Mouse (Mus musculus): Measurements from ENCODE around the gene Naa40.

Naa40 gene

DNA sequence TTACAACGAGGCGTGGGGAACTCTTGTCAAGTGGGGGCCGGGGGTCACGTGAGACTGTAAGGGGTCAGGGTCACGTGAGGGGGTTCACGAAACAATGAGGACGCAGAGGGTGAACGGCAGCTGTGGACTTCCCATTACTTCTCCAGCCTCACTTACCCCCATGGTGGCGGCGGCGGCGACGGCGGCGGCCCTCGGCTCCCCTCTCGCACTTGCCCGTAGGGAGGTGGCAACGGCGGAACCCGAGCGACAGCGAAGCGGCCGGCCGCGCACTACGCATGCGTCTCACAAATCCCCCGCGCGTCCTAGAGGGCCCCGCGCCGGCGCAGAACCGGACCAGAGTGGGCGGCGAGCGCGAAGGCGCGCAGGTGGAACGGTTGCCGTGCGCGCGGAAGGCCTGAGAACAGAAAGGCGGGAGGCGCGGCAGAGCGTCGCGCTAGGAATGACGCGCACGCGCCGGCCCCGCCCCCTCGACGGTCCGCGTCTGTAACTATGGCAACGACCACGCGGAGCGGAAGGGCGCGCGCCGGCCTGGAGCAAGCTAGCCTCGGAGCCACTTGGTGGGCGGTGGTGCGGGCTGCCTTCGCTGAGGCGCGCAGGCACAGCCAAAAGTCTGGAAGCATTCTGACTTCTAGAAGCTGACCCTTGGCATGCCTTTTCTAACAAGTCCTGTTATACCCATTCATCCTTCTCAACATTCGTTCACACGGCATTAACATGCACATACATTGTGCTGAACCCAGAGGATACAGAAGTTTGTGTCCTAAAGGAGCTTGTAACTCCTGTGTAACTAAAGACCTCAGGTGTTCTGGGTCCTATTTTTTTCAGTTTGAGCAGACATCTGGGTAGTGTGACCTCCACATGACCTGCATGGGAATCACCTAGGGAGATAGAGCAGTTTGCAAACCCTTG lies at the start of gene Naa40:
Gene Naa40 (minus strand): TSS at position 402 of the 909 bp plus-strand sequence.
- peak; percentile 33; the same call in 1 of the 2 replicates for TF ChIP-seq GATA4 (IDR thresholded peaks at IDR 0.05; ENCODE audit: insufficient replicate concordance, low read length)

DNA sequence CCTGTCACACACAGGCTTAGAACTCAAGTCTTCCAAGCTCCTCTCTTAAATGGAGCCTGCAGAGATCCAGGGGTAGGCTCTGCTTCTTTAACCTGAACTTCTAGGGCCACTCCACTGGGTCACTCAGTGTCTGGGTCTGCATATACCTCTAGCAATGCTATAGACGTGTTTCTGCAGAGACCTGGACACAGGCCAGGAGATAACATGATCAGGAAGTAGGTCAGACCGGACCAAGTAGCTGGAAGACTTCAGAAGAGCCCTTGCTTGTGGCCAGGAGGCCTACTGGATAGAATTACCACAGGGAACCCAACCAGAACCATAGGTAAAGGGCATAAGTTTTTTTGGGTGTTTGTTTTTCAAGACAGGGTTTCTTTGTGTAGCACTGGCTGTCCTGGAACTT lies 48.8 kb upstream of the Naa40 start:
- TF ChIP-seq GATA4 (IDR thresholded peaks at IDR 0.05; ENCODE audit: insufficient replicate concordance, low read length) = no peak

DNA sequence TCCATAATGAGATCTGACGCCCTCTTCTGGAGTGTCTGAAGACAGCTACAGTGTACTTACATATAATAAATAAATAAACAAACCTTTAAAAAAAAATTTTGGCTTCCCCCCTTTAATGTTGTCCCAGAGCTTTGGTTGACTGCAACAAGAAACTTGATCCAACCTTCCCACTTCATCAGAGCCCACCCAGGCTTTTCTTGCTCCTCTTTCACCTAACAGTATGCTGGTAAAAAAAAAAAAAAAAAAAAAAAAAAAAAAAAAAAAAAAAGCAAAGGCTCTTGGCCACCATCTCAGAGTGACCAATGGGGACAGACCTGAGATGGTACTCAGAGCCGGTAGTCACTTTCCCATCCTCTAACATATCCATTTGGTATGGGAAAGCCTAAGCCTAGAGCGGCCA lies 47.3 kb upstream of the Naa40 start:
- TF ChIP-seq GATA4 (IDR thresholded peaks at IDR 0.05; ENCODE audit: insufficient replicate concordance, low read length) = no peak

DNA sequence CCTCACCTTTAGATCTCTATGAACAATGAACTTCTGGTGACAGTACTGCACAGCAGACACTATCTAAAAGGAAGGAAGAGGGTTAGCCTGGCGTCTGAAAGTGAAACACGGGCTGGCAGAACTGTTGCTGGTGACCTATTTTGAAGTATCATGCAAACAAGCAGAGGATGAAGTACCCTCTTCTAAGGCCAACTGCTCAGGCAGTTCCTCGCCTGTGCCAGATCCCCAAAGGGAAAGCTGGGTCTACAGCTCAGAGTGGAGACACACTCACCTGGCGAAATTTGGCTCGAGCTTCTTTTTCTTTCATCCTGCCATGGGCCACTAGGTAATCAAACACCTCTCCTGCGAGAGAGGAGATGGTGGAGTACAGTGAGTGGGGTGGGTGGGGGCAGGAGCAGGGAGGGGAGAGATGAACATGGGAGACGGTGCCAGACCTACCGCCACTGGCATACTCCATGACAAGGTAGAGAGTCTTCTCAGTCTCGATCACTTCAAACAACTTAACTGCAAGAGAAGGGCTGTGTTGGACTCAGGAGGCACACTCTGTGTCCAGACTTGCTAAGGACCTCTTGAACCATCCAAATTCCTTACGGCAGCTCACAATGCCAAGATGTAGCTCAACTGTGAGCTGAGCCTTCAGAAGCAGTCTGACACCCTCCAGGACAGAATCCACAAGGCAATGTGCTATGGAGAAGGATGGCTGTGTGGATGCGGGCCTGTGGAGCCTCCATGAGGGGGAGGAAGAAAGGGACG lies 45.8 kb upstream of the Naa40 start:
- no peak for TF ChIP-seq GATA4 (IDR thresholded peaks at IDR 0.05; ENCODE audit: insufficient replicate concordance, low read length)

DNA sequence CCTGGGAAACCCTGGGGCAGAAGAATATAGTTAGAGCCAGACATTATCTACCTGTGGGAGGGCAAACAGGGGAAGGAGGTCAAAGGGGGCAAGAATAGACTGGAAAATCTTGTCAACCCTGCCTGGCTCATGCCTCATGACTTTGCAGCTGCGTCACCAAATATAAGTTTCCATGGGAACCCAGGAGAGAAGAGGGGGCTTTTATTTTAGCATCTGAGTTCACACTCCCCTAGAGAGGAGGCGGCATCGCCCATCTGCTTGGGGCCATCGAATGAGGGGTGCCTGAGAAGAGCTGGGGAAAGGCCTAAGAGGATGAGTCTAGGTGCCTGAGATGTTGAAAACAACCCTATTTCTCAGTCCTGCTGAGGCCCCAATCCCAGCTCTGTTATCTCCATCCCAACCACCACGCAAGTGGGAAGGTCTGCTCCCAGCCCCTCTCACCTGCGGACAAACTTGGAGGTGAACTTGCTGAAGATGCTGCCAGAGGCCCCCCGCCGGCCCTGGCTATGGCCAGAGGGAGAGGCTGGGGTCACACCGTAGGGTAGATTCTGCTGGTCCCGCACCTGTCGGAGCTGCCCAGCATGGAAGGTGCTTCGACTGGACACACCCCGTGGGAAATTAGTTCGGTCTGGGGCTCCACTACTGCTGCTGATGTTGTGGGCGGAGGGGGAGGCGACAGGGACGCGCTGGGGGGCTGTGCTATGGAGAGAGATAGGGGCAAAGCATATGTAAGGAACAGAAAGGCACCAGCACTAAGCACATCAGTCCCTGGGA lies 39.8 kb upstream of the Naa40 start:
- no peak for TF ChIP-seq GATA4 (IDR thresholded peaks at IDR 0.05; ENCODE audit: insufficient replicate concordance, low read length)

DNA sequence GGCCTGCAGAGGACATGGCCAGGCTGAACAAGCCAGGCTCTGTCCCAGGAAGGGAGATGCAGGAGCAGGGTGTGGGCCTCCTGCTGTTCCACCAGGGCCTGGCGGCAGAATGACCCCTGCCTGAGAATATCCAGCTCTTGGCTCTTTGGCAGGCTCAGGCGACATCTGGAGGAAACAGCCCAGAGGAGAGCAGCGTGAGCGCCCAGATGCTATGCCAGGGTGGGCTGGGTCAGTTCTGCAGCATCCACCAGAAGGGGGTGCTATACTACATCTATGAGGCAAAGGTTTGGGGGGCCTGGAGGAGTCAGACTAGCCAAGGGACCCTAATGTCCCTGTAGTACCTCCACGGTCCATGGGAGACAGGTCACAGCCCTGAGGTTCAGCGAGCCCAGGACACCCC lies 38.1 kb upstream of the Naa40 start:
- no peak for TF ChIP-seq GATA4 (IDR thresholded peaks at IDR 0.05; ENCODE audit: insufficient replicate concordance, low read length)

DNA sequence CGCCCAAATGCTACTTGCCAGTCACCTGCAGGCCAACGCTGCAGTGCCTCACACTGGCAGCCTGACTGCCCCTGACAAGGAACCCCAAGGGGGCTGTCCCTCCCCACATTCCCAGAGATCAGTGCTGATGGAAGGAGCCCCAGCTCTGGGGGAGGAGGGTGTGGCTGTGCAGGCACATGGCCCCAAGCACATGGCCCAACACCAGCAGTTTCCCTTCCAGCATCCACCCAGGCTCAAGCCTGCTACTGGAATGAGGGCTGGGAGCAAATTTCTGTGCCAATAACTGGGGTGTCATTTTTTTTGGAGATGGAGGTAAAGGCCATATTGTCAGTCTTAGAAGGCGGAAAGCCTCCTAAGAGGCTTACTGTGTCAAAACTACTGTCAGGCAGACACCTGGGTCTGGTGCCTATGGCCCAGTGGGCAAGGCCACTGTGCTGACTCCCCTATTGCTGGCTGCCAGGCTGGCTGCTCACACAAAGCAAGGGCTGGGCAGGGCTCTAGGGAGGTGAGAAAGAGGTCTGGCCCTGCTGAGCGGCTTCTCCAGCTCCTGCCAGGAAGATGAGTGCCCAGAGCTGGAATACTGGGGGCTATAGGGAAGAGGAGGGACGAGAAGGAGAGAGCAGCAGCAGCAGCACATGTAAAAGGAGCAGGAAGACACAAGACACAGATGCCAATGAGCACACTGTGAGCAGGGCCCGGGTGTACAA lies 37.4 kb upstream of the Naa40 start:
- TF ChIP-seq GATA4 (IDR thresholded peaks at IDR 0.05; ENCODE audit: insufficient replicate concordance, low read length) = no peak

DNA sequence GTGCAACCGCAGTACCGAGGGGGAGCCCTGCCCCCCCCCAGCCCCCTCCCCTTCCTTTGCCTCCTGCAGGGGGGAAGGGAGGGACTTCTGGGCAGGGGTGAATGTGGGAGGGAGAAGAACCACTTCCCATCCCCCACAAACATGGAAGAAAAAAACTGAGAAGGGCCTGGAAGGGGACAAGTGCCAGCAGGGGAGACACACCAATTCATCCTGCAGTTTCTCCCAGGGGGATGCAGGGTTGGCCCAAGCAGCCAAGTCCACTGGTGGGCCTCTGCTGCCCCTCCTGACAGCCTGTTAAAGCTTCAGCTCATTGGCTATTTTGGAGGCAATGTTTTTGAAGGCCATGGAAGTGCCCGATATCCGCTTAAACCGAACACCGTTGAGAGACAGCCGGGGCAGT lies 35.8 kb upstream of the Naa40 start:
- no peak for TF ChIP-seq GATA4 (IDR thresholded peaks at IDR 0.05; ENCODE audit: insufficient replicate concordance, low read length)

DNA sequence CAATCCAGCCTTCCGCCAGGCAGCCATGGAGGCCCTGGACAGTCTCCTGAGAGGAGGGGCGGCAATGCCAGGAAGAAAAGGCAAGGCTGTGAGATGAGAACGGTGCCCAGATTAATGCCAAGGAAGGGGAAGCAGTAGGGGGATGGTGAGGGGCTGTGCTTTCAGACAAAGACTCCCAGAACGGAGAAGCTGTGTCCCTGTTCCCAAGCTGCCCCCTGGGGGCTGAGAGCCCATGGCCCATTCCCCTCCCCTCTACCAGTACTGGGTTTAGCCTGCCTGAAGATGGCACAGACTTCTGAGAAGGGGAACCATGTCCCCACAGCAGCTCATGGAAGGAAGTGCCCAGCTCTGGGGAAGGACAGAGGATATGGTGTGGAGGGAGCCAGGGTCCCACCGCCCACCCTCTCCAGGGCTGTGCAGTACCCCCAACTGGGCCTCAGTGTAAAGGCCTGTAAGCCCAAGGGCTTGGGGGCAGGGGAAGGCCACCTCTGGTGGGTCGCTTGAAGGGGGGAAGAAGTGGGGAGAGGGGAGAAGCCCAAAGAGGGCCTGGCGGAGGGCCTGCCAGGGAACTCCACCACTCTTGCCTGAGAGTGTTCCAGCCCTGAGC lies 35.2 kb upstream of the Naa40 start:
- TF ChIP-seq GATA4 (IDR thresholded peaks at IDR 0.05; ENCODE audit: insufficient replicate concordance, low read length) = no peak

DNA sequence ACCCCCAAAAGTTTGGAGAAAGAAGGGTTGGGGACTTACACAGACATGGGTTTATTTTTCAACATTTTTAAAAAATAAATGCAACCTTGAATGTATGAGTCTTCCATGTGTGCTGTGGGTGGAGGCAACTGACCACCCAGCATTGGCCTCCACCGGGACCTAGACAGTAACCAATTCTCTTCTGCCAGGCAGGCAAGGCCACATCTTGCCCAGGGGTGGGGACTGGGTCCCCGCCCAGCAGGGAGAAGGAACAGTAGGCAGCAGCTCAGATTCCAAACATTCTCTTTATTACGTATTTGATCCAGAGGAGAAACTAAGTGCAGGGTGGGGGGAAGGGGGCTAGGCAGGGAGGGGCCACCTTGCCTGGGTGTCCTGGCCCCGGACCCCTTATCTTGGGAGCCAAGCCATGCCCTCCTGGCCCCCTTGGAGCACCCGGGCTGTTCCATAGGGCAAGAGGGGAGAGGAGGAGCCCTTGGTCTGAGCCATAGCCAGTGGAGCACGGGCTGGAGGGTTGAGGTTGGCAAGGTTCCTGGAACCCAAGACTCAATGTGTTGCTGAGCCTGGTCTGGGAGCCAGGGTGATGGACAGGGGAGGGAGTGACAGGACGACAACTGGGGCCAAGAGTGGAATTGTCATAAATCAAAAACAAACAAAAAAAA lies 34.3 kb upstream of the Naa40 start:
- TF ChIP-seq GATA4 (IDR thresholded peaks at IDR 0.05; ENCODE audit: insufficient replicate concordance, low read length) = no peak

DNA sequence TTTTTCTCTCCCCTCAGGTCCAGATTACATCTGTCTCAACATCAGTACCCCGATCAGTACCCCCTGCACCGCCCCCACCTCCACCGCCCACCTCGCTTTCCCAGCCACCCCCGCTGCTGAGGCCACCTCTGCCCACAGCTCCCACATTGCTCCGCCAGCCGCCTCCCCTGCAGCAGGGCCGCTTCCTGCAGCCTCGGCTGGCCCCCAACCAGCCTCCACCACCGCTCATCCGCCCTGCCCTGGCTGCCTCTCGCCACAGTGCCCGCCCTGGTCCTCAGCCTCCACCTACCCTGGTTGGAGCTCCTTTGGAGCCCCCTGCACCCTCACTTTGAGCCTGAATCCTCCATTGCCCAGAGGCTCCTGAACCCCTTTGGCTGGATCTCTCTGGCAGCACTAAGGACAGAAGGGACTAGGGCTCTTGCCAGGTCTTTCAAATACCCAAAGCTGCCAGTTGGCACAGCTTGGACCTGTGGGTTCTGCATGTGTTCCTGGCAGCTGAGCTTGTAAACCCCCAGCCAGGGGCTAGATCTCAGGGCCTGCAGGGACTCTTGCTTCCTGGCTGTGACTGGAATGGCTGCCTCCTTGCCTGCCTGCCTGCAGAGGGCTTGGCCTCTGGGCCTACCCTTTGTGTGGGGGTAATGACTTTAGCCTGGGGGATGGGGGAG lies 33.5 kb upstream of the Naa40 start:
- TF ChIP-seq GATA4 (IDR thresholded peaks at IDR 0.05; ENCODE audit: insufficient replicate concordance, low read length) = no peak

DNA sequence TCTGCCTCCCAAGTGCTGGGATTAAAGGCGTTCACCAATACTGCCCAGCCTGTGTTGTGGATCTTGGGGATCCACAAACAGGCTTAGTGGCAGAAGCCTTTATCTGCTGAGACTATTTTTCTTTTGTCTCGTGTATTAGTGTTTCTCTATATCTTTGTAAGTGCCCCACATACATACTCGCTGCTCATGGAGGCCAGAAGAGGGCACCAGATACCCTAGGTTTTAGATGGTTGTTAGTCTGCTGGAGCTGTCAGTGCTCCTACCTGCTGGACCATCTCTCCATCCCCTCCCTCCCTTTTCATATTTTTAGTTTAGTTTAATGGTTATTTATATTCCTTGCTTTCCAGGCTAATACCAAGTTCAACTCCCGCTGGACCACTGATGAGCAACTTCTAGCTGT lies 32.5 kb upstream of the Naa40 start:
- TF ChIP-seq GATA4 (IDR thresholded peaks at IDR 0.05; ENCODE audit: insufficient replicate concordance, low read length) = no peak

DNA sequence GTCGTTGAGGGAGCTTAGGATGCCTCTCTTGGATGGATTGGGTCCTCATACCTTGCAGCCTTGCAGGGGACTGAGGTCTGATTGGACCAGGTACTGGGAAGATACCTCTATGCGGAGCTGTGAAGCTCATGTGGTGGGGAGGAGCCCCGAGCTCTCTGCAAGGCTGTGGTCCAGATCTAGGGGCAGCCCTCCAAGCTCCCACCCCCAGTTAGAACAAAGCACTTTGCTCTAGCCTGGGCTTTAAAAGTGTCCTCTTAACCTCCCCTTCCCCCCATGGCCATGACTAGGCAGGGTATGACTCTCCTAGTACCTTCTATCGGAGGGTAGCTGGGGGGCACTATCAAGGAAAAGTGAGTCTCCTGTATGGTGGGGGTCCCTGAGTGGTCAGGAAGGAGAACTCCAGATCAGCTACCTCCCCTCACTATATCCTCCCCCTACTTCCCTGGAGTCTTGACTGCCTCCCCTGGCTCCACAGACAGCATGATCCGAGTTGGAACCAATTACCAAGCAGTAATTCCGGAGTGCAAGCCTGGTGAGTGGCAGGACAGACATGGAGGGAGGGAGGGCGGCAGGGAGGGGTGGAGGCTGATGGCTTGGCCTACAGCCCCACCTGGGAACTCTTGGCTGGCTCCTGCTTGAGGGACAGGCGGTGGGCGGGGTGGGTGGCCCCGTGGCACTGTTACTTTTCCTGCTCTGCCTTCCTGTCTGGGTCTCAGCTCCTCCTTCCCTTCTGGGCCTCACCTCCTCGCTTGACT lies 28.5 kb upstream of the Naa40 start:
- no peak for TF ChIP-seq GATA4 (IDR thresholded peaks at IDR 0.05; ENCODE audit: insufficient replicate concordance, low read length)

All from liver, adult (tissue).